Mouse (Mus musculus) brain, embryonic 14.5 days (tissue): ENCODE data around the gene Tmem110. TPM values are rescaled to one million over a fixed set of nuclear protein-coding genes. Genes with fewer than 3 reads are reported as not detected.

ENCODE experiments used
- DNase-seq: peaks from one replicate; pipeline ENCODE4 v3.0.0-alpha.2; 2011; ENCODE audit warnings: low read depth
- CTCF ChIP-seq: fragments of 200-500 bp; IDR thresholded peaks from 2 replicates; pipeline ENCODE4 v1.5.1; 2012; ENCODE audit warnings: inconsistent platforms, mild to moderate bottlenecking, moderate library complexity, borderline replicate concordance; ENCODE audit not compliant: insufficient read depth, insufficient read length; ENCODE audit errors: extremely low read depth
- POLR2A ChIP-seq: fragments of 200-500 bp; IDR thresholded peaks from 2 replicates; pipeline ENCODE4 v1.6.1; 2012; ENCODE audit warnings: mild to moderate bottlenecking, inconsistent platforms, borderline replicate concordance; ENCODE audit not compliant: poor library complexity, insufficient read depth, insufficient read length, severe bottlenecking; ENCODE audit errors: extremely low read depth
- polyA plus RNA-seq: library from polyadenylated mRNA; depleted of rRNA; stranded (reverse); fragments of >200 nt; gene quantifications from 2 replicates; pipeline ENCODE4 v1.2.3, GENCODE M21; 2012; rRNA removed

Tmem110 gene
- polyA plus RNA-seq, 1 experiment = 28.4 TPM

GRCm38 (mm10) chr14:30912641-30913040, 87.3 kb downstream of the Tmem110 start:
- no peak for DNase-seq
- TF ChIP-seq POLR2A = no peak
- no peak for TF ChIP-seq CTCF

- peak; percentile 20 for DNase-seq
- TF ChIP-seq CTCF = no peak
- TF ChIP-seq POLR2A = no peak
These were observed 88.0 kb downstream of the Tmem110 start for GRCm38 (mm10) chr14:30913404-30913803.

GRCm38 (mm10) chr14:30916516-30916915, 91.1 kb downstream of the Tmem110 start:
- DNase-seq = no peak
- TF ChIP-seq CTCF (no peak), POLR2A (no peak)

DNA sequence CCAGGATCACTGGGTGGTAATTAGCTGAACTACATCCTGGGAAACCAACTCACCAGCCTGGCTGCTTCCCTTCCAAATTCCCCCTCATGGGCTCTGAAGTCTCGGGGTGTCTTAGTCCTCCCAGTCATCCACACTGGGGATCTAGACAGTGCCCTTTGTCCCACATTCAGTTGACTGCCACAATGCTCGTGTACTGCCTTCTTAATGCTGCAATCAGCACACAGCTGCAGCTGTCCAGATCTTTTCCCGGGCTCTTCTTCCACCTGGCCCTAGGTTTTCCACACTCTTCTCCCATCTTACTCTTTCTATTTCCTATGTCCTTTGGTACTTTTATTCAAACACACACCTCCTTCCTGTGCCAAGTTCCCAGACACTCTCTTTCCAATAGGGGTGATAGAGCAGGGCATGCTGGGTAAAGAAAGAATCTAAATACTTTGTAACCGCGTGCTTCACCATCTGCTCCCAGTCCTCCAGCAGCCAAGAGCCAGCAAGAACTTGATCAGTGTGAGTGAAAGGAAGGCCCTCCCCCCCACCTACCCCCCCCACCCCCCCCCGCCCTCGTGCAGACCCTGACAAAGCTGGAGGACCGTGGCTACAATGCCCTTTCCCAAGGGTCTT, 96.8 kb downstream of the Tmem110 start:
- no peak for TF ChIP-seq POLR2A
- TF ChIP-seq CTCF = no peak
- DNase-seq = peak; percentile 70

GRCm38 (mm10) chr14:30923375-30924105, 98.2 kb downstream of the Tmem110 start, which contains the start of gene Itih3:
Itih3 (minus strand) TSS chr14:30923760.
- no peak for TF ChIP-seq CTCF
- no peak for TF ChIP-seq POLR2A
- DNase-seq = peak; percentile 20

DNA sequence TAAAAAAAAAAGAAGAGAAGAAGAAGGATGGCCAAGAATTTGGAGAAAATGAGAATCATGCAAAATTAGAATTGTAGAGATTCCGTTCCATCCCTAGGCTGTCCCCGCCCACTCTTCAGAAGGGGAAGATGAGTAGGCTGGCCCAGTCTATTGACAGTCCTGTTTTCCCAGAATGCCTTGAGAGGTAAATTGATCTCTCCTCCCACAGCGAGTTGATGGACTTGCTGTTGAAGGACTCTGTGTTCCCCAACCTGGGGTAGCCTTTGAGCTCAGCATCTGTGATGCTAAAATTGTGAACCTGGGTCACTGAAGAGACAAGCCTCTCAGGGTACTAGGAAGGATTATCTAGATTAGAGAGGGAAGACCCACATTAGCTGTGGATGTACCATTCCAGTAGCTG, 100.1 kb downstream of the Tmem110 start:
- TF ChIP-seq POLR2A (no peak), CTCF (no peak)
- DNase-seq = no peak

Other genes with a start within 250 kb of the Tmem110 start
- 36.8 and 44.7 TPM in 2 replicates for gene Prkcd, start 199.4 kb upstream of the Tmem110 start, polyA plus RNA-seq
- 10.7 and 12.2 TPM in 2 replicates for gene Rft1, start 171.2 kb upstream of the Tmem110 start, polyA plus RNA-seq
- 6.5 and 10.6 TPM in 2 replicates for gene Sfmbt1, start 110.7 kb upstream of the Tmem110 start, polyA plus RNA-seq
- gene Mustn1, start 53.6 kb downstream of the Tmem110 start, polyA plus RNA-seq = 0.60 and 0.78 TPM in 2 replicates
- 0.04 and 0.10 TPM in 2 replicates for gene Itih4, start 60.9 kb downstream of the Tmem110 start, polyA plus RNA-seq
- 0.47 and 1.7 TPM in 2 replicates for gene Itih3, start 98.2 kb downstream of the Tmem110 start, polyA plus RNA-seq
- gene Itih1, start 117.7 kb downstream of the Tmem110 start, polyA plus RNA-seq = 0.03 TPM in 1 of 2 replicates, not detected in the other
- 11.1 and 13.3 TPM in 2 replicates for gene Nek4, start 125.8 kb downstream of the Tmem110 start, polyA plus RNA-seq
- 100 and 116 TPM in 2 replicates for gene Glt8d1, start 175.8 kb downstream of the Tmem110 start, polyA plus RNA-seq
- 203 and 258 TPM in 2 replicates for gene Spcs1, start 176.1 kb downstream of the Tmem110 start, polyA plus RNA-seq
- gene Pbrm1, start 193.5 kb downstream of the Tmem110 start, polyA plus RNA-seq = 40.4 and 48.8 TPM in 2 replicates
- gene Gnl3, start 193.6 kb downstream of the Tmem110 start, polyA plus RNA-seq = 60.1 and 76.3 TPM in 2 replicates